Mouse (Mus musculus): ENCODE measurements at regions not wholly inside any gene's neighbourhood (a gene's known extent, or its start where the extent isn't known, plus 50 kb on each side); places are given as distances from the start of the nearest gene placed in this dataset.
"Not testable (repeated sequence)": the region's sequence is repeated elsewhere in the genome, so short reads cannot be mapped to it uniquely, and the experiment has no call there.

GRCm38 (mm10) chr4:110038696-110039095 is 60.8 kb downstream of the Dmrta2 start:
- DNase-seq (ENCODE audit: low spot score): no peak

- no peak for DNase-seq (ENCODE audit: low spot score)
Measured at GRCm38 (mm10) chr4:110044851-110045618, 67.2 kb downstream of the Dmrta2 start.

- no peak for DNase-seq (ENCODE audit: low spot score)
Measured at GRCm38 (mm10) chr4:110045651-110046269, 67.9 kb downstream of the Dmrta2 start.

- DNase-seq (ENCODE audit: low spot score): no peak
Measured at GRCm38 (mm10) chr4:110046270-110046651, 68.4 kb downstream of the Dmrta2 start.

GRCm38 (mm10) chr4:110050393-110051280 is 72.8 kb downstream of the Dmrta2 start:
- DNase-seq (ENCODE audit: low spot score): peak; percentile 95

- no peak for DNase-seq (ENCODE audit: low spot score)
Measured at GRCm38 (mm10) chr4:110051281-110051665, 73.4 kb downstream of the Dmrta2 start.

GRCm38 (mm10) chr4:110051872-110052271 is 74.0 kb downstream of the Dmrta2 start:
- peak; percentile 44 for DNase-seq (ENCODE audit: low spot score)

- DNase-seq (ENCODE audit: low spot score): no peak
Measured at GRCm38 (mm10) chr4:110052998-110053397, 75.1 kb downstream of the Dmrta2 start.

GRCm38 (mm10) chr4:110073836-110074235 is 96.0 kb downstream of the Dmrta2 start:
- DNase-seq (ENCODE audit: low spot score): no peak

GRCm38 (mm10) chr4:110083371-110083770 is 105.5 kb downstream of the Dmrta2 start:
- DNase-seq (ENCODE audit: low spot score): no peak

GRCm38 (mm10) chr4:110087570-110088247 is 109.9 kb downstream of the Dmrta2 start:
- DNase-seq (ENCODE audit: low spot score): peak; percentile 91

- no peak for DNase-seq (ENCODE audit: low spot score)
Measured at GRCm38 (mm10) chr4:110093040-110093820, 115.4 kb downstream of the Dmrta2 start.

- no peak for DNase-seq (ENCODE audit: low spot score)
Measured at GRCm38 (mm10) chr4:110094541-110094940, 116.7 kb downstream of the Dmrta2 start.

GRCm38 (mm10) chr4:110095760-110096593 is 118.1 kb downstream of the Dmrta2 start:
- no peak for DNase-seq (ENCODE audit: low spot score)

- DNase-seq (ENCODE audit: low spot score): not testable (repeated sequence)
Measured at GRCm38 (mm10) chr4:110104119-110104518, 126.3 kb downstream of the Dmrta2 start.

- no peak for DNase-seq (ENCODE audit: low spot score)
Measured at GRCm38 (mm10) chr4:110106620-110107243, 128.9 kb downstream of the Dmrta2 start.

- DNase-seq (ENCODE audit: low spot score): peak; percentile 86
Measured at GRCm38 (mm10) chr4:110119438-110119837, 141.6 kb downstream of the Dmrta2 start.

GRCm38 (mm10) chr4:110119874-110120273 is 142.0 kb downstream of the Dmrta2 start:
- DNase-seq (ENCODE audit: low spot score): no peak

GRCm38 (mm10) chr4:110120761-110121160 is 142.9 kb downstream of the Dmrta2 start:
- DNase-seq (ENCODE audit: low spot score): no peak

- DNase-seq (ENCODE audit: low spot score): no peak
Measured at GRCm38 (mm10) chr4:110121447-110121846, 143.6 kb downstream of the Dmrta2 start.

All from embryo, embryonic 10.5 days (tissue).